Mouse (Mus musculus): ENCODE results near the gene AU018091. TPM values are rescaled to one million over a fixed set of nuclear protein-coding genes. Genes with fewer than 3 reads are reported as not detected.

AU018091 gene
- polyA plus RNA-seq, 1 experiment from 2014 or later: 0.16 TPM

DNA sequence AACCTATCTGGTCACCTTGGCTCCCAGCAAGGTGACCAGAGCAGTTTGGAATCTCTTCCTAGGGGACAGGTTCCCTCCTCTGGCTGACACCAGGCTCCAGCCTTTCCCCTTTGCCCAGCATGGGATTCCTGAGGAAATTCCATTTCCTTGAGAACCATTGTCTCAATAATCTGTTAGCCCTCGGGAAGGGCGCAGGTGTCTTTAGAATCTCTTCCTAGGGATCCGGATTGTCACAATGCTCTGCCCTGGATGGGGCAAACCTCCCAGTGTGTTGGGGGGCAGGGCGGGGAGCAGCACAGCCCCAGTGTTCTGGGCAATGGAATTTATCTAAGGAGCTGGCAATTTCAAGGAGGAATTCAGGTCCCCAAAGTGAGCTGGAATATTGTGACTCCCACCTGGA lies 37.5 kb upstream of the AU018091 start:
- no peaks in the 10 kb centered on the region for H3K4me1 ChIP-seq (ENCODE audit: control insufficient read depth, insufficient read depth, low read length)
- no peak overlapping the region for H3K4me3 ChIP-seq (ENCODE audit: low read depth, low read length)
- ATAC-seq (ENCODE audit: insufficient number of reproducible peaks, insufficient read depth, low FRiP score, low read depth): no peak
- no peaks in the 10 kb centered on the region for H3K9me3 ChIP-seq (ENCODE audit: control insufficient read depth, low read depth, low read length)
- H3K4me2 ChIP-seq (replicated peaks; ENCODE audit: low read depth, low read length): no peak overlapping the region
- no peaks in the 10 kb centered on the region for H3K27me3 ChIP-seq (ENCODE audit: control insufficient read depth, insufficient read depth, low read length)
- H3K36me3 ChIP-seq (ENCODE audit: control insufficient read depth, insufficient read depth, low read length): no peaks in the 10 kb centered on the region
- 26% methylated on average over 4 of the region's 4 CpGs for WGBS
- H3K27ac ChIP-seq (ENCODE audit: low read length): no peak overlapping the region
- H3K9ac ChIP-seq (replicated peaks; ENCODE audit: low read depth, low read length): no peak overlapping the region

DNA sequence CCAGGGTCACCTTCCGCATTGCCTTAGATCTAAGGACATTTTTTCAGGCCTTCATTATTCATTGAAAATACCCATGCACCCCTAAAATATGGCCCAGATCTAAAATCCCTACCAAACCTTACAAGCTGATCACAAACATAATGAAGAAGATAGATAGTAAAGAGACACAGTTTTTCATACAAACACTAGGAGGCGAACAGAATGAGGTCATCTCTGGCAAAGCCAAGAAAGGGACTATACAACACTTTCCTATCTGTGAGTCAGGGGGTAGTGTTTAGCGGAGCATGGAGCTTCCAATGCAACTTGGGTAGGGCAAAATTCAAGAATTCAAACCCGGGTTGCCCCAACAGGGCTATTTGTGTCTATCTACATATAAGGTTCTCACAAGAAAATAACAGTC lies 35.6 kb upstream of the AU018091 start:
- Histone ChIP-seq H3K4me2 (replicated peaks; ENCODE audit: low read depth, low read length) (no peak overlapping the region), H3K4me3 (ENCODE audit: low read depth, low read length) (no peak overlapping the region), H3K9ac (replicated peaks; ENCODE audit: low read depth, low read length) (no peak overlapping the region), H3K27me3 (ENCODE audit: control insufficient read depth, insufficient read depth, low read length) (no peaks in the 10 kb centered on the region), H3K27ac (ENCODE audit: low read length) (no peak overlapping the region), H3K4me1 (ENCODE audit: control insufficient read depth, insufficient read depth, low read length) (no peaks in the 10 kb centered on the region), H3K9me3 (ENCODE audit: control insufficient read depth, low read depth, low read length) (no peaks in the 10 kb centered on the region), H3K36me3 (ENCODE audit: control insufficient read depth, insufficient read depth, low read length) (no peaks in the 10 kb centered on the region)
- ATAC-seq (ENCODE audit: insufficient number of reproducible peaks, insufficient read depth, low FRiP score, low read depth): no peak
- 83% methylated on average over 4 of the region's 4 CpGs for WGBS

DNA sequence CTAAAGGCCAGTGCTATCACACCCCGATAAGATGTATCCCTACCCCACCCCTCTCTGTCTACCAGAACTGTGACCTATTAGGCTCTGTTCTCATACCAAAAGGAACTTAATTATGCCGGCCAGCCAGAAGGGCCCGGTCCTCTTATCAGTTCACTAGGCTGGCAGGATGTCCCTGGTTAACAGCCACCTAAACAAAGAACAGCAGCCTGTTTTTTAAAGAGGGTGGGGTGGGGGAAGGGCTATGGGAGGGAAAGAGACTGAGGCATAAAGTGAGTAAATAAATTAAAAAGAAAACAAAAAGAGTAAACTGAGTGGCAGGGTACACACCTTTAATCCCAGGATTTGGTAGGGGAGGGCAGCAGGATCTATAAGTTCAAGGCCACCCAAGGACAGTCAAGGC lies 34.9 kb upstream of the AU018091 start:
- no peaks in the 10 kb centered on the region for H3K36me3 ChIP-seq (ENCODE audit: control insufficient read depth, insufficient read depth, low read length)
- H3K27me3 ChIP-seq (ENCODE audit: control insufficient read depth, insufficient read depth, low read length): no peaks in the 10 kb centered on the region
- 7% methylated on average over 3 of the region's 3 CpGs for WGBS
- no peak overlapping the region for H3K4me3 ChIP-seq (ENCODE audit: low read depth, low read length)
- H3K9ac ChIP-seq (replicated peaks; ENCODE audit: low read depth, low read length): no peak overlapping the region
- no peak overlapping the region for H3K4me2 ChIP-seq (replicated peaks; ENCODE audit: low read depth, low read length)
- ATAC-seq (ENCODE audit: insufficient number of reproducible peaks, insufficient read depth, low FRiP score, low read depth): no peak
- no peaks in the 10 kb centered on the region for H3K9me3 ChIP-seq (ENCODE audit: control insufficient read depth, low read depth, low read length)
- no peak overlapping the region for H3K27ac ChIP-seq (ENCODE audit: low read length)
- H3K4me1 ChIP-seq (ENCODE audit: control insufficient read depth, insufficient read depth, low read length): no peaks in the 10 kb centered on the region

DNA sequence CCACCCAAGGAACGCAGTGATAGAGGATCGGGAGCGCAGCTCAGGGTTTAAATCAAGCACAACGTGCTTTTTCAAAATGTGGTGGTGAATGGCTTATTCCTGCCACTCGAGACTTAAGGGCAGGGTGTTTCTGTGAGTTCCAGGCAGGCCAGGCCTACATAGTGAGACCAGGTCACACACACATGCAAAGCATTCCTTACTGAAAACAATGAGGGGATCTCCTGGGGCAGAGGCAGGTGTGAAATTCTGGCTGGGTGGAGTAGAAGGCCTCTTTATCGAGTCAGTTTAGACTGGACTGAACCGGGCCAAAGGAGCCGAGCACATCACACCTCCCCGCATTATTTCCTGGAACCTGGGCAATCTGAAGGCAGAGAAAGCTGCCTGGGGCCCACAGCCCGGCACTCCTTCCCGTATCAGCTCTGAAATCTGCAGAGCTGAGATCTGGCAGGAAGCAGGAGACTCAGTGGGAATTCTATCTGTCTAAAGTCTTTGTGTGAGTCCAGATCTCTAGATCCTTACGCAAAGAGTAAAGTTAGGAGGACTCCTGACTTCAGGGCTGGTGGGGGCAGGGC lies 32.2 kb upstream of the AU018091 start:
- no peak overlapping the region for H3K9ac ChIP-seq (replicated peaks; ENCODE audit: low read depth, low read length)
- WGBS: 22% methylated on average over 12 of the region's 12 CpGs
- ATAC-seq (ENCODE audit: insufficient number of reproducible peaks, insufficient read depth, low FRiP score, low read depth): no peak

DNA sequence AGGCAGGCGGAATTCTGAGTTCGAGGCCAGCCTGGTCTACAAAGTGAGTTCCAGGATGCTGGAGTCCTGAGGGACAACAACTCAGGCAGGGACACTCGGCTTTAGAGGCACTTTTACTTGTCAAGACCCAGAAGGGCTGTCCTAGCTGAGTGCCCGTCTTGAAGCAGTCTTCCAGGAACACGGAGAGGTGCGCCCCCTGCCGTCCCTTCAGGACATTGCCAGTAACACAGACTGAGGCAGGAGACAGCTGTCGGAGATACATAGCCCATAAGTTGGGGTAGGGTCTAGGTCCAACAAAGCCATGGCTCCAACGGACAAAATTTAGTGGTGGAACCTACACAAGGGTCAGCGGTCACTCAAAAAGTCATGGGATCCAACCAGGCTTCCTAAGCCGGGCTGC lies 29.9 kb upstream of the AU018091 start:
- H3K4me2 ChIP-seq (replicated peaks; ENCODE audit: low read depth, low read length): no peak overlapping the region
- no peaks in the 10 kb centered on the region for H3K9me3 ChIP-seq (ENCODE audit: control insufficient read depth, low read depth, low read length)
- H3K27me3 ChIP-seq (ENCODE audit: control insufficient read depth, insufficient read depth, low read length): no peaks in the 10 kb centered on the region
- no peak overlapping the region for H3K27ac ChIP-seq (ENCODE audit: low read length)
- no peak overlapping the region for H3K9ac ChIP-seq (replicated peaks; ENCODE audit: low read depth, low read length)
- no peak for ATAC-seq (ENCODE audit: insufficient number of reproducible peaks, insufficient read depth, low FRiP score, low read depth)
- H3K4me3 ChIP-seq (ENCODE audit: low read depth, low read length): no peak overlapping the region
- H3K36me3 ChIP-seq (ENCODE audit: control insufficient read depth, insufficient read depth, low read length): no peaks in the 10 kb centered on the region
- WGBS: 48% methylated on average over 11 of the region's 11 CpGs
- no peaks in the 10 kb centered on the region for H3K4me1 ChIP-seq (ENCODE audit: control insufficient read depth, insufficient read depth, low read length)

More for the DNA sequence above, 32.2 kb upstream of the AU018091 start:
- no peaks in the 10 kb centered on the region for H3K9me3 ChIP-seq (ENCODE audit: control insufficient read depth, low read depth, low read length)
- H3K36me3 ChIP-seq (ENCODE audit: control insufficient read depth, insufficient read depth, low read length): no peaks in the 10 kb centered on the region
- H3K27me3 ChIP-seq (ENCODE audit: control insufficient read depth, insufficient read depth, low read length): no peaks in the 10 kb centered on the region
- no peak overlapping the region for H3K4me2 ChIP-seq (replicated peaks; ENCODE audit: low read depth, low read length)
- no peak overlapping the region for H3K4me3 ChIP-seq (ENCODE audit: low read depth, low read length)
- H3K27ac ChIP-seq (ENCODE audit: low read length): no peak overlapping the region
- no peaks in the 10 kb centered on the region for H3K4me1 ChIP-seq (ENCODE audit: control insufficient read depth, insufficient read depth, low read length)

DNA sequence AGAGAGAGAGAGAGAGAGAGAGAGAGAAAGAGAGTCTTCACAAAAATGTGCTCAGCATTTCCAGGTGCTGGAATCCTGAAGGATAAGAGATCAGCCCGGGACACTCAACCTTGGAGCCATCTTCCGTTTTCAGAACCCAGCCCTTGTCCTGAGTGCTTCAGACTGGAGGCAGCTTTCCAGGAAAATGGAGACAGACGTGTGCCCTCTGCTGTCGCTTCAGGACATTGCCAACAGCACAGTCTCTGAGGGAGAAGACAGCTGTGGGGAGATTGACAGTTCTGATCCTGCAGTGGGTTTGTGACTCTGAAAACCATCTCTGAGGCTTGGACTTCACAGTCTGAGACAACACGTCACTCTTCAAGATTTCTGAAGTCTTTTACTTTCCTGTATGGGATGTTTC lies 26.8 kb upstream of the AU018091 start:
- 70% methylated on average over 5 of the region's 5 CpGs for WGBS
- Histone ChIP-seq H3K9me3 (ENCODE audit: control insufficient read depth, low read depth, low read length) (no peaks in the 10 kb centered on the region), H3K27me3 (ENCODE audit: control insufficient read depth, insufficient read depth, low read length) (no peaks in the 10 kb centered on the region), H3K4me1 (ENCODE audit: control insufficient read depth, insufficient read depth, low read length) (no peaks in the 10 kb centered on the region), H3K4me2 (replicated peaks; ENCODE audit: low read depth, low read length) (no peak overlapping the region), H3K36me3 (ENCODE audit: control insufficient read depth, insufficient read depth, low read length) (no peaks in the 10 kb centered on the region), H3K27ac (ENCODE audit: low read length) (no peak overlapping the region), H3K4me3 (ENCODE audit: low read depth, low read length) (no peak overlapping the region), H3K9ac (replicated peaks; ENCODE audit: low read depth, low read length) (no peak overlapping the region)
- ATAC-seq (ENCODE audit: insufficient number of reproducible peaks, insufficient read depth, low FRiP score, low read depth): no peak

DNA sequence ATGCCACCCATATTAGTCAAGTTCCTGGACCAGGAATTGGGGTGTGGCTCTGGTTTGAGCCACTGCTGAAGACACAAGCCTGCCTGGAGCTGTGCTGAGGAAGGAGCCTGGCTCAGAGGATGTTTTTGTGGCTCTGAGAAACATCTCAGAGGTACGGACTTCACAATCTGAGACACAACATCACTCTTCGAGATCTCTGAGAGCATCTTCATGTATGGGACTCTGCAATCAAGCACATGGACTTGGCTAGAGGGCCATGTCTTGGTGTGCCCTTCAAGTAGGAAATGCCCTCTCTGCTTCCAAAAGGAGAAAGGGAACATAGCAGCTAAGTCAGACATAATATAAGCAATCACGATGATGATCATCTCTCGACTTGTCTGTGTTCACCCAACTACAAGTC lies 25.5 kb upstream of the AU018091 start:
- no peak for ATAC-seq (ENCODE audit: insufficient number of reproducible peaks, insufficient read depth, low FRiP score, low read depth)
- H3K9me3 ChIP-seq (ENCODE audit: control insufficient read depth, low read depth, low read length): no peaks in the 10 kb centered on the region
- H3K4me1 ChIP-seq (ENCODE audit: control insufficient read depth, insufficient read depth, low read length): no peaks in the 10 kb centered on the region
- H3K36me3 ChIP-seq (ENCODE audit: control insufficient read depth, insufficient read depth, low read length): no peaks in the 10 kb centered on the region
- no peaks in the 10 kb centered on the region for H3K27me3 ChIP-seq (ENCODE audit: control insufficient read depth, insufficient read depth, low read length)
- H3K27ac ChIP-seq (ENCODE audit: low read length): no peak overlapping the region
- no peak overlapping the region for H3K4me3 ChIP-seq (ENCODE audit: low read depth, low read length)
- H3K9ac ChIP-seq (replicated peaks; ENCODE audit: low read depth, low read length): no peak overlapping the region
- WGBS: 88% methylated on average over 4 of the region's 4 CpGs
- H3K4me2 ChIP-seq (replicated peaks; ENCODE audit: low read depth, low read length): no peak overlapping the region

DNA sequence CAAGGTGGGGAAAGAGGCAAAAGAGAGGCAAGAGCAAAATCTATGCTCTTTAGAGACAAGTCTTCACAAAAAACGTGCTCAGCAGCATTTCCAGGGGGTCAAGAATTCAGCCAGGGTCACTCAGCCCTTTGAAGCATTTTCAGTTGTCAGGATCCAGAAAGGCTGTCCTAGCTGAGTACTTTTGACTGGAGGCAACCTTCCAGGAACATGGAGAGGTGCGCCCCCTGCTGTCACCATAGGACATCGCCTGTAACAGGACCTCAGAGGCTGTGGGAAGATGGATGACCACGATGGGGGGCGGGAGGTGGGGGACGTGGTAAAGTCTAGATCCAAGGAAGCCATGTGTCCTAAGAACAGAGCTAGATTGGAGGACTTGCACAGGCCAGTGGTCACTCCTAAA lies 24.9 kb upstream of the AU018091 start:
- H3K9me3 ChIP-seq (ENCODE audit: control insufficient read depth, low read depth, low read length): no peaks in the 10 kb centered on the region
- no peak overlapping the region for H3K27ac ChIP-seq (ENCODE audit: low read length)
- no peak overlapping the region for H3K4me2 ChIP-seq (replicated peaks; ENCODE audit: low read depth, low read length)
- no peaks in the 10 kb centered on the region for H3K4me1 ChIP-seq (ENCODE audit: control insufficient read depth, insufficient read depth, low read length)
- no peak overlapping the region for H3K4me3 ChIP-seq (ENCODE audit: low read depth, low read length)
- no peaks in the 10 kb centered on the region for H3K27me3 ChIP-seq (ENCODE audit: control insufficient read depth, insufficient read depth, low read length)
- H3K36me3 ChIP-seq (ENCODE audit: control insufficient read depth, insufficient read depth, low read length): no peaks in the 10 kb centered on the region
- ATAC-seq (ENCODE audit: insufficient number of reproducible peaks, insufficient read depth, low FRiP score, low read depth): no peak
- H3K9ac ChIP-seq (replicated peaks; ENCODE audit: low read depth, low read length): no peak overlapping the region
- WGBS: 9% methylated on average over 6 of the region's 6 CpGs

DNA sequence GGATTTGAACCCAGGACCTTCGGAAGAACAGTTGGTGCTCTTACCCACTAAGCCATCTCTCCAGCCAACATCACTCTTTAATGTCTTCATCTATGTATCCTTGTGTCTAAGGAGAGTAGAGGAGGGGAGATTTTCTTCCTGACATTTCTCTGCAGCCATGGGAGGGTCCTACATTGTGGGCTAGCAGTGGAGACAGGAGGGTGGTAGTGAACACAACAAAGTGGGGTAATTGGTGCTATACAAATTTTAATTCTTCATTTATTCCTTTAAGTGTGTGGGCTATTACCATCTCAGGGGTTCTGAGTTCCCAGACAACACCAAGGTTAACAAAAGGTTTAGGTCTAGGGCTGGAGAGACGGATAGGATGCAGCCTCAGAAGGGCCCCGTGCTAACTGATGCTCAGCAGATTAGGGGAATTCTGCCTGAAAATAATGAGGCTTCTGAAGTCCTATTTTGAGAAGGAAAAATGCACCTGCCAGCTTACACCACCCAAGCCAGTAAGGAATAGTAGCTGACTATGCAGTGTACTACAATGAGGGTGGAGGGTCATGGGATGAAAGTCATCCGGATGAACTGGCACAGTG lies 24.1 kb upstream of the AU018091 start:
- no peak overlapping the region for H3K4me3 ChIP-seq (ENCODE audit: low read depth, low read length)
- no peak for ATAC-seq (ENCODE audit: insufficient number of reproducible peaks, insufficient read depth, low FRiP score, low read depth)
- no peaks in the 10 kb centered on the region for H3K36me3 ChIP-seq (ENCODE audit: control insufficient read depth, insufficient read depth, low read length)
- no peaks in the 10 kb centered on the region for H3K9me3 ChIP-seq (ENCODE audit: control insufficient read depth, low read depth, low read length)
- no peaks in the 10 kb centered on the region for H3K4me1 ChIP-seq (ENCODE audit: control insufficient read depth, insufficient read depth, low read length)
- no peak overlapping the region for H3K4me2 ChIP-seq (replicated peaks; ENCODE audit: low read depth, low read length)
- WGBS: 74% methylated on average over 4 of the region's 4 CpGs
- H3K9ac ChIP-seq (replicated peaks; ENCODE audit: low read depth, low read length): no peak overlapping the region
- H3K27me3 ChIP-seq (ENCODE audit: control insufficient read depth, insufficient read depth, low read length): no peaks in the 10 kb centered on the region
- no peak overlapping the region for H3K27ac ChIP-seq (ENCODE audit: low read length)
